Mouse (Mus musculus) megakaryocyte, embryonic 14.5 days (primary cell): ENCODE data around the gene Gm26657.

Source experiments
- FLI1 ChIP-seq: IDR thresholded peaks from 2 replicates; pipeline ENCODE4 v1.6.1; 2012; ENCODE audit warnings: low read length, inconsistent platforms, mixed read lengths
- GATA1 ChIP-seq: IDR thresholded peaks from 3 replicates; pipeline ENCODE4 v1.6.1; 2012; ENCODE audit warnings: mixed read lengths, low read length, inconsistent platforms, borderline replicate concordance

- TF ChIP-seq GATA1 (no peak), FLI1 (no peak)
These were observed 14.0 kb upstream of the Gm26657 start for GRCm38 (mm10) chr4:56725839-56726238.
